Mouse (Mus musculus): ENCODE data around the gene Prss46.

DNA sequence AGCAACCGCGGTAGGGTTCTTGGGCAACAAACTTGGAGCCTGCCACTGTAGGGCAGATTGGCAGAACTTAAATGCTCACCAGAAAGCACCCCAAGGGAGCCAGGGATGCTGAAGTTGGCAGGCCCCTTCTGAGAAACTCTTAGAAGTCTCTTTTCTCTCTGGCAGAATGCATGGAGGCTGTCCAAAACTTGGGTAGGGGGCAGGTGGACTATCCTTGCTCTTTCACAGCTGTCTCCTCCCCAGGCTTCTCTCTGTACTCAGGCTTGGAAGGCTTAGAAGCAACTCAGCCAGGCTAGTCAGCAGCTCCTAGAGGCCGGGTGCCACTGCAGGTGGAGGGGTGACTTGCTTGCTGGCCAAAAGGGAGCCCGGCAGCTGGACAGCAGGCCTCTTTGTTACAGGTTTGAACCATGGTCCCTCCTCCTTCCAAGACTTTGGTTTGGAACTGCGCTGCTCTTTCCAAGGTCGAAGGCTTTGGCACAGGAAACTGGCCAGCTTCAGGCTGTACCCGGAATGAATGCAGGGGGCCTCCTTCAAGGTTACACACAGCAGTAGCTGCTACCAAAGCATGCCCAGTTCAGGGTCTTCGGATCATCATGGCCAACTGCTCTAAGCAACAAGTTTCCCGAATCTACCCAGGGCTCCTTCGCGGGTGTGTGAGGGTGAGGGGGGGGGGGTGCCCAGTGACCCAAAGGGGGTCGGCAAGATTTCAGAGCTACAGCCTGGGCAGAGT, 35.0 kb downstream of the Prss46 start, which contains the start of gene Als2cl:
- TF ChIP-seq ZC3H11A (IDR thresholded peaks at IDR 0.05; ENCODE audit: borderline replicate concordance, low read depth, low read length), result no peak
- TF ChIP-seq CHD2 (IDR thresholded peaks at IDR 0.05; ENCODE audit: low read depth, low read length), result no peak
